Mouse (Mus musculus) myocyte (in vitro differentiated cells): Measurements from ENCODE around the gene Amigo1. TPM values are rescaled to one million over a fixed set of nuclear protein-coding genes. Genes with fewer than 3 reads are reported as not detected.

Source experiments
- H3K27me3 ChIP-seq: one replicate; pipeline ENCODE4 v1.6.1; 2011; ENCODE audit not compliant: control insufficient read depth, insufficient read depth, insufficient read length
- H3K36me3 ChIP-seq: one replicate; pipeline ENCODE4 v1.6.1; 2011; ENCODE audit not compliant: control insufficient read depth, insufficient read depth
- H3K4me2 ChIP-seq: one replicate; pipeline ENCODE4 v1.6.1; 2011; ENCODE audit warnings: low read depth, control low read depth
- H3K4me3 ChIP-seq: one replicate; pipeline ENCODE4 v1.5.1; 2011; ENCODE audit warnings: mild to moderate bottlenecking, control low read depth, moderate library complexity
- H3K79me2 ChIP-seq: one replicate; pipeline ENCODE4 v1.6.1; 2011; ENCODE audit not compliant: control insufficient read depth, insufficient read depth
- H3ac ChIP-seq: one replicate; pipeline ENCODE4 v1.6.1; 2011; ENCODE audit not compliant: control insufficient read depth, insufficient read length
- CEBPB ChIP-seq: IDR thresholded peaks from 2 replicates; pipeline ENCODE4 v1.6.1; 2011; ENCODE audit warnings: mild to moderate bottlenecking, moderate library complexity; ENCODE audit not compliant: poor library complexity, insufficient read depth, severe bottlenecking
- E2F4 ChIP-seq: IDR thresholded peaks from one replicate; pipeline ENCODE4 v1.6.1; 2011; ENCODE audit warnings: mild to moderate bottlenecking, control low read depth, moderate library complexity; ENCODE audit not compliant: insufficient read depth
- MAX ChIP-seq: IDR thresholded peaks from one replicate; pipeline ENCODE4 v1.6.1; 2011; ENCODE audit warnings: low read depth, mild to moderate bottlenecking, control low read depth
- MYOD1 ChIP-seq, 3 experiments: IDR thresholded peaks; one replicate each; pipeline ENCODE4 v1.6.1; 2011; ENCODE audit warnings: control low read depth in 2 of 3, low read depth in 2 of 3, mild to moderate bottlenecking in 2 of 3, moderate library complexity in 1 of 3; ENCODE audit not compliant: insufficient read length in 2 of 3, control insufficient read depth in 1 of 3
- MYOG ChIP-seq, 3 experiments: IDR thresholded peaks; one replicate each; pipeline ENCODE4 v1.6.1; 2011; ENCODE audit warnings: control low read depth in 2 of 3, low read depth in 2 of 3, mild to moderate bottlenecking in 2 of 3; ENCODE audit not compliant: insufficient read length in 2 of 3, control insufficient read depth in 1 of 3, insufficient read depth in 1 of 3
- POLR2A ChIP-seq: IDR thresholded peaks from one replicate; pipeline ENCODE4 v1.6.1; 2011; ENCODE audit warnings: low read depth, mild to moderate bottlenecking, control low read depth, moderate library complexity; ENCODE audit not compliant: insufficient read length
- POLR2AphosphoS2 ChIP-seq: IDR thresholded peaks from one replicate; pipeline ENCODE4 v1.6.1; 2011; ENCODE audit warnings: low read depth, control low read depth; ENCODE audit not compliant: insufficient read length
- REST ChIP-seq: IDR thresholded peaks from one replicate; pipeline ENCODE4 v1.6.1; 2011; ENCODE audit warnings: mild to moderate bottlenecking, control low read depth, moderate library complexity; ENCODE audit not compliant: insufficient read depth, insufficient read length
- SRF ChIP-seq: IDR thresholded peaks from one replicate; pipeline ENCODE4 v1.6.1; 2011; ENCODE audit warnings: low read depth; ENCODE audit not compliant: control insufficient read depth, insufficient read length
- TCF12 ChIP-seq: IDR thresholded peaks from one replicate; pipeline ENCODE4 v1.6.1; 2011; ENCODE audit warnings: mild to moderate bottlenecking, control low read depth; ENCODE audit not compliant: poor library complexity, insufficient read depth, severe bottlenecking
- TCF3 ChIP-seq: IDR thresholded peaks from one replicate; pipeline ENCODE4 v1.6.1; 2011; ENCODE audit warnings: low read depth, control low read depth; ENCODE audit not compliant: insufficient read length
- USF1 ChIP-seq: IDR thresholded peaks from one replicate; pipeline ENCODE4 v1.6.1; 2011; ENCODE audit warnings: low read depth, mild to moderate bottlenecking, control low read depth, moderate library complexity
- polyA plus RNA-seq: library from polyadenylated mRNA; unstranded; fragments of >200 nt; fragmentation: generic; extraction: Trizol; gene quantifications from one replicate; pipeline ENCODE4 v1.2.1, GENCODE M21; 2012; ENCODE audit warnings: missing spikeins

The Amigo1 gene
- polyA plus RNA-seq, 1 experiment: 3.3 TPM

GRCm38 (mm10) chr3:108146671-108147070 lies 39.5 kb upstream of the Amigo1 start:
- TF ChIP-seq CEBPB: no peak
- no peak for TF ChIP-seq MYOG (IDR thresholded peaks at IDR 0.05; ENCODE audit: control insufficient read depth in 1 of 3, insufficient read depth in 1 of 3, insufficient read length in 2 of 3, low read depth in 2 of 3)
- no peak for TF ChIP-seq POLR2AphosphoS2
- TF ChIP-seq REST: no peak
- TF ChIP-seq MYOD1 (IDR thresholded peaks at IDR 0.05; ENCODE audit: control insufficient read depth in 1 of 3, insufficient read length in 2 of 3, low read depth in 2 of 3): no peak
- TF ChIP-seq MAX: no peak
- no peak for TF ChIP-seq POLR2A
- no peak for TF ChIP-seq E2F4
- TF ChIP-seq TCF3: no peak
- no peak for TF ChIP-seq USF1
- TF ChIP-seq TCF12: no peak
- no peak for TF ChIP-seq SRF
- H3ac ChIP-seq: peak overlapping the region; percentile 80

GRCm38 (mm10) chr3:108147386-108148235 lies 38.5 kb upstream of the Amigo1 start:
- Histone ChIP-seq H3K79me2 (peaks cover 31% of the 10 kb centered on the region), H3K36me3 (no peaks in the 10 kb centered on the region), H3K4me3 (no peak overlapping the region), H3ac (no peak overlapping the region), H3K4me2 (peak overlapping the region; percentile 42), H3K27me3 (no peaks in the 10 kb centered on the region)
- TF ChIP-seq CEBPB: no peak
- no peak for TF ChIP-seq REST
- no peak for TF ChIP-seq E2F4

More at GRCm38 (mm10) chr3:108146671-108147070, 39.5 kb upstream of the Amigo1 start:
- Histone ChIP-seq H3K27me3 (no peaks in the 10 kb centered on the region), H3K79me2 (peaks cover 40% of the 10 kb centered on the region), H3K36me3 (no peaks in the 10 kb centered on the region), H3K4me3 (peak overlapping the region; percentile 82), H3K4me2 (peak overlapping the region; percentile 91)

GRCm38 (mm10) chr3:108152290-108152689 lies 33.8 kb upstream of the Amigo1 start:
- no peak for TF ChIP-seq POLR2A
- no peak for TF ChIP-seq TCF3
- TF ChIP-seq MAX: no peak
- TF ChIP-seq CEBPB: no peak
- no peak for TF ChIP-seq SRF
- TF ChIP-seq POLR2AphosphoS2: no peak
- Histone ChIP-seq H3K4me2 (no peak overlapping the region), H3K79me2 (no peaks in the 10 kb centered on the region), H3ac (no peak overlapping the region), H3K36me3 (no peaks in the 10 kb centered on the region), H3K27me3 (peaks cover 15% of the 10 kb centered on the region), H3K4me3 (no peak overlapping the region)

GRCm38 (mm10) chr3:108154656-108155055 lies 31.5 kb upstream of the Amigo1 start, which contains the start of gene Gpr61:
TSS of gene Gpr61 (minus strand) at chr3:108154882.
- H3K36me3 ChIP-seq: no peaks in the 10 kb centered on the region
- TF ChIP-seq POLR2A (no peak), CEBPB (no peak), REST (no peak), TCF12 (no peak), MAX (no peak)
- H3K27me3 ChIP-seq: peaks cover 20% of the 10 kb centered on the region
- H3K4me3 ChIP-seq: no peak within 1 kb of the TSS
- no peak within 1 kb of the TSS for H3K4me2 ChIP-seq
- no peaks in the 10 kb centered on the region for H3K79me2 ChIP-seq
- no peak within 1 kb of the TSS for H3ac ChIP-seq

GRCm38 (mm10) chr3:108158383-108159037 lies 27.6 kb upstream of the Amigo1 start:
- no peaks in the 10 kb centered on the region for H3K79me2 ChIP-seq
- H3ac ChIP-seq: no peak overlapping the region
- H3K36me3 ChIP-seq: no peaks in the 10 kb centered on the region
- no peak for TF ChIP-seq TCF3
- peak in 1 of 3 experiments; percentile 44 for TF ChIP-seq MYOG (IDR thresholded peaks at IDR 0.05; ENCODE audit: control insufficient read depth in 1 of 3, insufficient read depth in 1 of 3, insufficient read length in 2 of 3, low read depth in 2 of 3)
- TF ChIP-seq USF1: peak; percentile 69
- TF ChIP-seq POLR2A: peak; percentile 41
- peak in 1 of 3 experiments; percentile 57 for TF ChIP-seq MYOD1 (IDR thresholded peaks at IDR 0.05; ENCODE audit: control insufficient read depth in 1 of 3, insufficient read length in 2 of 3, low read depth in 2 of 3)
- no peak overlapping the region for H3K4me3 ChIP-seq
- peaks cover 32% of the 10 kb centered on the region for H3K27me3 ChIP-seq
- peak overlapping the region; percentile 45 for H3K4me2 ChIP-seq
